Mouse (Mus musculus) lung, adult 2 months (tissue): ENCODE measurements around the gene Gtsf1l. TPM values are rescaled to one million over a fixed set of nuclear protein-coding genes. Genes with fewer than 3 reads are reported as not detected.
"Not testable (repeated sequence)": the region's sequence is repeated elsewhere in the genome, so short reads cannot be mapped to it uniquely, and the experiment has no call there.

Experiments
- DNase-seq: peaks from one replicate; pipeline ENCODE4 v3.0.0; 2022
- H3K4me1 ChIP-seq: fragments of 200-500 bp; 2 replicates; pipeline ENCODE4 v1.6.1; 2011; ENCODE audit warnings: low read length; ENCODE audit not compliant: control insufficient read depth, insufficient read depth
- H3K4me3 ChIP-seq: fragments of 200-500 bp; replicated peaks from 2 replicates; pipeline ENCODE3; 2011; ENCODE audit warnings: low read depth, mild to moderate bottlenecking, control low read depth, low read length; ENCODE audit errors: extremely low read depth
- CTCF ChIP-seq: fragments of 200-500 bp; IDR thresholded peaks from 2 replicates; pipeline ENCODE4 v1.5.1; 2011; ENCODE audit warnings: mild to moderate bottlenecking, low read length, control low read depth; ENCODE audit not compliant: insufficient read depth
- POLR2A ChIP-seq: fragments of 200-500 bp; IDR thresholded peaks from 2 replicates; pipeline ENCODE4 v1.6.1; 2011; ENCODE audit warnings: low read depth, mild to moderate bottlenecking, control low read depth, low read length, borderline replicate concordance; ENCODE audit errors: extremely low read depth
- WGBS: fragments of 180-500 bp; shearing (Covaris S2); methylation state at CpG from one replicate; pipeline ENCODE4 v1.1.7; 2018; 5-methylcytosine and 5-hydroxymethylcytosine counted together
- polyA plus RNA-seq: library from polyadenylated mRNA; depleted of rRNA; stranded (reverse); fragments of >200 nt; gene quantifications from 2 replicates; pipeline ENCODE4 v1.2.3, GENCODE M21; 2012

Gene Gtsf1l
- polyA plus RNA-seq, 1 experiment = not detected

DNA sequence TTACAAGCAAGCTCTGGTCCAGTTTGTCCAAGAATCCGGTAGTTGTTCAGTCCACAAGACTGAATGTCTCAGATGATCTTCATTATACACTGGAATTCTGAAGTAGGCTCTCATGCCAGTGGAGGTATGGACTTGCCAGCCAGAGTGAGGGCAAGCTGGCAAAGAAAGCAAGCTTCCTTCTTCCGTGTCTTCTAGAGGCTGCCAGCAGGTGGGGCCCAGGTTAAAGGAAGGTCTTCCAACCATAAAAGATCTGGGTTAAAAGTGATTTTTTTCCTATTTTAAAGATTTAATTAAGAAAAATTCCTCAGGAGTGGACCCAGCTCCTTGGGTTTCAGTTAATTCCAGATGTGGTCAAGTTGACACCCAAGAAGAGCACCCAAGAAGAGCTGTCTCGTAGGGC lies 17.4 kb downstream of the Gtsf1l start:
- no peaks in the 10 kb centered on the region for H3K4me1 ChIP-seq
- no peak for DNase-seq
- 68% methylated on average over 3 of the region's 3 CpGs for WGBS
- no peak overlapping the region for H3K4me3 ChIP-seq
- TF ChIP-seq POLR2A = no peak
- TF ChIP-seq CTCF = no peak

DNA sequence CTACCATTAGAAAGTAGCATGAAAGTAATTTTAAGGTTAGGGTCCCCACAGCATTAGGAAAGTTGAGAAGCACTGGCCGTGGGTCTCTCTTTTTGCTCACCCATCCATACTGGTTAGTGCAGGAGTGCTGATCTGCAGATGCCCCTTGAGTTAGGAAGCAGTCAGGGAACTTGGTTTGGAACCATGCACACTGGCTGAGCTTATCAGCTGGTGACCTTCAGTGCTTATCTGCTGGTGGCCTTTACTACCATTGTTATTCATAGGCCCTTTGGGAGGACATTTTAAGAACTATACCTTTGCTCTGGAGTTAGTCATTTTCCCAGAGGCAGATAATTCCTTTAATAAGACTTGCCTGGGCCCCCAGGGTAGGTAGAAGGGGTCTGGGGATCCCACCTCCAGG lies 20.4 kb downstream of the Gtsf1l start:
- H3K4me3 ChIP-seq = no peak overlapping the region
- WGBS = 93% methylated on average over 1 of the region's 1 CpGs
- TF ChIP-seq CTCF (no peak), POLR2A (no peak)
- DNase-seq = no peak
- no peaks in the 10 kb centered on the region for H3K4me1 ChIP-seq

DNA sequence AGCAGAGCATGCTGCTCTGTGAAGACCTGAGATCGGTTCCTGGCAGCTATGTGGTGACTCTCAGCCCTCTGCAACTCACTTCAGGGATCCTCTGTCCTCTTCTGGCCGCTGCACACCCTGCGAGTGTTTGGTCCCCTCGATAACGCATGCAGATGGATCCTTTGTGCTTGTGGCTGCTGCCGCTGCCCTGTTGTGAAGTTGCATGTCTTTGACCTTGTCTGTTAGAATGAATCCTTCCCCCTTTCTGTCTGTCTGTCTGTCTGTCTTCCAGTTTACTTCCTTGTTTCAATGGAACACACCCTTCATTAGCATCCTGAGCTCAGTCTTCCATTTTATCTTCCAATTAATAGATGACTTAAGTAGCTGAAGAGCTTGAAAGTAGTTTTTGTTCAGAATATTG lies 21.3 kb downstream of the Gtsf1l start:
- TF ChIP-seq POLR2A = no peak
- no peak for TF ChIP-seq CTCF
- Histone ChIP-seq H3K4me1 (no peaks in the 10 kb centered on the region), H3K4me3 (no peak overlapping the region)
- WGBS = 94% methylated on average over 6 of the region's 6 CpGs
- no peak for DNase-seq

DNA sequence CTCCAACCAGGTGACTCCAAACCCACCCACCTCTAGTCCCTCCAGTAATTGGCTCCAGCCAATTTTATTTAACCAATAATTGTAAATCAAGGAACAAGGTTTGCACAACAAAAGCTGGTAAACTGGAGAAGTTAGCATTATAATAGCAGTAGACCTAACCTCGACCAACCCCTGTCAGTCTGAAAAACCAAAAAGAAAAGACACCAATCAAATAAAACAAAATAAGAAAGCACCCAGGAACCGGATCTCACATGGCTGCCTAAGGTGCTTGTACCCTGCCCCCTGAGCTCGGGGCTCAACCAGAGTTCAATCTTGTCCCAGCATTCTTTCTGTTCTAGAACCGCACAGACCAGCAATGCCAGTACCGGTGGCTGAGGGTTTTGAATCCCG lies 25.5 kb downstream of the Gtsf1l start:
- Histone ChIP-seq H3K4me3 (no peak overlapping the region), H3K4me1 (no peaks in the 10 kb centered on the region)
- no peak for TF ChIP-seq POLR2A
- TF ChIP-seq CTCF = no peak
- DNase-seq = no peak
- WGBS = 87% methylated on average over 6 of the region's 6 CpGs

DNA sequence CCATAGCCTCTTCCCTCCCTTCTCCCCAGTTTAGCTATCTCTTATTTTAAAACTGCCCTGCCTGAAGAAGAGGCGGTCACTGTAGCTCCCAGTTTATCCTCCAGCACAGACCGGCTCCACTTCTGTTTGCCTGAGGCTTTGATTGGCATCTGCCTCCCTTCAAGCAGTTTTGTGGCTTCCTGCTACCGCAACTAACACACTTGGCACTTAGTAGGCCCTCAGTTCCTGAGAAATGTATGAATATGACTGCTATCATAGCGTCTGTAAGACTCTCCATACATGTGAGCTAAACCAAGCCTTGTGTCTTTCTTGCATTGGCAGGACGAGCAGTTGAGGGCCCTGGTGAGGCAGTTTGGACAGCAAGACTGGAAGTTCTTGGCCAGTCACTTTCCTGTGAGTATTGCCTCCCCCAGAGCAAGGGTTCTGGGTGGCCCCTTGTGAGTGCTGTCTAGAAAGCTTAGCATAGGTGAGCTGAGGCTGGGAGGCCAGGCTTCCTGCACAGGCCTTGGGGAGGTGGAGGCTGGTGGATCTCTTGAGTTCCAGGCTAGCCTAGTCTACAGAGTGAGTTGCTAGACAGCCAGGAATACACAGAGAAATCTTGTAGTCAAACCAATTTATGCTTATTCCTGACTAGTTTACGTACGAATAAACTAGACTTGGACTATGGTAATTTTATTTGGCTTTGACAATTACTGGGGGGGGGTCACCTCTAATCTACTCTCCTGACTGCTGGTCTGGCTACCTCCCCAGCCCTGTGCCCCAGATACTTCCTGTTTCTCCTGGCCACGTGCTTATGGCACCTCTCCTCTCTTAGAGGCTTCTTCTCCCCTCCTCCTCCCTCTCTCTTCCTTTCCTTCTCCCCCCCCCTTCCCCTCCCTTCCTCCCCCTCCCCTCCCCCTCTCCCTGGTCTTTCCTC lies 26.2 kb downstream of the Gtsf1l start:
- Histone ChIP-seq H3K4me3 (no peak overlapping the region), H3K4me1 (no peaks in the 10 kb centered on the region)
- TF ChIP-seq CTCF (no peak), POLR2A (no peak)
- DNase-seq = no peak
- WGBS = 80% methylated on average over 8 of the region's 8 CpGs

DNA sequence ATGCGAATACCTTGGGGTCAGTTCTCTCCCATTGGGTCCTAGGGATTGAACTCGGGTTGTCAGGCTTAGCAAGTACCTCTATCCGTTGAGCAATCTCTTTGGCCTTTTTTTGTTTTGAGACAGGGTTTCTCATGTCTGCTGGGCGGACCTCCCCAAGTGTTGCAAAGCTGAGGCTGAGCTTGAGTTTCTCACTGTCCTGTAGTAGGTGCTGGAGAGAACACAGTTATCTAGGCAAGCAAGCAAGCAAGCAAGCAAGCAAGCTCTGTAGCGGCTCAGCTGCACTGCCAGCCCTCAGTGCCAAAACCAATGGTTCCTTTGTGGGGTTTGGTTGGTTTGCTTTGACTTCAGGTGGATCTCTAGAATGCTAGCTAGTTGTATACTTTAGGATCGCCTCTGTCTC lies 27.0 kb downstream of the Gtsf1l start:
- 79% methylated on average over 6 of the region's 6 CpGs for WGBS
- Histone ChIP-seq H3K4me3 (no peak overlapping the region), H3K4me1 (no peaks in the 10 kb centered on the region)
- DNase-seq = no peak
- TF ChIP-seq POLR2A (no peak), CTCF (no peak)

DNA sequence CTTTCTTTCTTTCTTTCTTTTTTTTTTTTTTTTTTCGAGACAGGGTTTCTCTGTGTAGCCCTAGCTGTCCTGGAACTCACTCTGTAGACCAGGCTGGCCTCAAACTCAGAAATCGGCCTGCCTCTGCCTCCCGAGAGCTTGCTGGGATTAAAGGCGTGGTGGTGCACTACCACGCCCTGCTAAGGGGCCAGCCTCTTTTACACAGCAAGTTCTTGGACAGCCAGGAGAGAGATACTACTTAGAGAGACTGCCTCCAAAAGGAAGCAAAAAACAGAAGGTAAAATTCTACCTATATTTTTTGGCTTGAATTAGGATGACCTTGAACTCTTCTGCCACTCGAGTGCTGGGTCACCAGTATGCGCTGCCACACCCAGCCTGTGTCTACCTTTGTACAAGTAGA lies 28.7 kb downstream of the Gtsf1l start:
- not testable (repeated sequence) for H3K4me3 ChIP-seq, H3K4me1 ChIP-seq, DNase-seq
- WGBS = 93% methylated on average over 7 of the region's 7 CpGs

DNA sequence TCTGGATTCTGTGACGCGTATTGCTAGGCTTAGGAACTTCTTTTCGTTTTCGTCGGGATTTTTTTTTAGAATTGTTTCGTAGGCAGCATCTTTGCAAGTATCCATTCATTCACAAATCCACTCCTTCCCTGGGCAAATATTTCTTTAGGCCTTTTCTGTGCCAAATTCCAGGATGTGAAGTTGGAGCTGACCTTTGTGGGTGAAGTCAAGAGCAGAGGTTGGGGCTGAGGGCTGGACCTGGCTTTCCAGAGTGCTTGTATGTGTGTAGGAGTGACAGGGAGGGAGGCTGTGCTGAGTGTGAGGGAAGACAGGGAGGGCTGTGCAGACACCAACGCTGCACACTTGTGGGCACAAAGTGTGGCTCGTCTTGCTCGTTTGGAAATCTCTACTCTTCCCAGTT lies 31.1 kb downstream of the Gtsf1l start:
- Histone ChIP-seq H3K4me3 (no peak overlapping the region), H3K4me1 (no peaks in the 10 kb centered on the region)
- 70% methylated on average over 9 of the region's 9 CpGs for WGBS
- TF ChIP-seq CTCF (no peak), POLR2A (no peak)
- DNase-seq = no peak

DNA sequence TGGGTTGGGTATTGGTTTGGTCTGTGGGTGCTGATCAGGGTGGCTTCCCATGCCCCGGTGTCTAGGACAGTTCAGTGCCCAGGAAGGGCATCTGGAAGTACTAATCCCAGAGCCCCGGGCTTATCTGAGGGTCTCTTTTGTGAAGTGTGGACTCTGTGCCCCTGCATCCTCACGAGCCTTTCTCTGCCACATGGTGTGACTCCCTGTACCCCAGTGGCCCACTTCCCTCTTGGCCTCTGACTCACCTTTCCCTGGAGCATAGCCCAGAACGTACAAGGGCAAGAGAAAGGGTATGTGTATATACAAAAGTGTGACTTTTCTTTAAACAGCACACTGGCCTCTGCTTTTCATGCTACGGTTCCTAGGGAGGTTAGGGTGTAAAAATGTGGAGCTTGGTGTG lies 31.9 kb downstream of the Gtsf1l start:
- H3K4me1 ChIP-seq = no peaks in the 10 kb centered on the region
- WGBS = 16% methylated on average over 5 of the region's 5 CpGs
- TF ChIP-seq POLR2A (no peak), CTCF (no peak)
- H3K4me3 ChIP-seq = no peak overlapping the region
- DNase-seq = no peak

DNA sequence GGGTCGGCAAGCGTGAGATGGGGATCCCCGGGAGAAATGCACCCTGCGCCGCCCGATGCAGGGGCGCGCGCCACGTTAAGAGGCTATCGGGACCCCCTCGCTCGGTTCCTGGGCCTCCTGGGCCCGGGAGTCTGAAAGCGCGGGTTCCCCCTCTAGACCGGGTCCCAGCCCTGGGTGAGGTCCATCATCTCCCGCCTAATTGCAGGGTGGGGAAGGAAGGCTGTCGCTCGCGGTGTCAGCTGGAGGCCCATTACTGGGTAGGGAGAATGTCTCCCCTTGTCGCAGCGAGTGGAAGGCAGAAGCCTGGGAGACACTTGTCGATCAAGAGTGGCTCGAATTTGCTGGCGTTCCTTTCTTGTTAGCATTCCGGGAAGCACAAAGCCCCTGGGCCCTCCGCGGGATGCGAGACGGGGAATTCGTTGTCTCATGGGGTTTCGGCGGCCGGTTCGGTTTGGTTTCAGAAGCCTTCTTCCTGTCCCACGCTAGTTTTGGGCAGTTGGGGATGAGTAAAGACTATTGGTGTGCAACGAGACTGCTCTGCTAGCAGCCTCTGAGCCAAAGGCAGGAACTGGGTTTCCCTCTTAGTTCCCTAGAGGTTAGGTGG lies 32.7 kb downstream of the Gtsf1l start:
- WGBS = 2% methylated on average over 38 of the region's 38 CpGs
- DNase-seq = no peak
- no peaks in the 10 kb centered on the region for H3K4me1 ChIP-seq
- no peak overlapping the region for H3K4me3 ChIP-seq
- TF ChIP-seq CTCF (no peak), POLR2A (no peak)
